Mouse (Mus musculus) olfactory bulb, adult 2 months (tissue): ENCODE measurements at regions not wholly inside any gene's neighbourhood (a gene's known extent, or its start where the extent isn't known, plus 50 kb on each side); places are given as distances from the start of the nearest gene placed in this dataset.

Experiments
- CTCF ChIP-seq: fragments of 200-500 bp; IDR thresholded peaks from 2 replicates; pipeline ENCODE4 v1.5.1; 2012; ENCODE audit warnings: low read depth, mild to moderate bottlenecking, low read length, moderate library complexity; ENCODE audit not compliant: insufficient read depth
- POLR2A ChIP-seq: fragments of 200-500 bp; IDR thresholded peaks from 2 replicates; pipeline ENCODE4 v1.6.1; 2012; ENCODE audit warnings: mild to moderate bottlenecking, low read depth, low read length, moderate library complexity; ENCODE audit not compliant: insufficient read depth

- no peak for TF ChIP-seq CTCF
- TF ChIP-seq POLR2A = no peak
Measured at GRCm38 (mm10) chr11:93729119-93729518, 156.4 kb downstream of the Utp18 start.
